Mouse (Mus musculus) kidney, postnatal 4 days (tissue): Measurements from ENCODE around the gene Nxnl1.

Experiments
- DNase-seq, 2 experiments: peaks; one replicate each; pipeline ENCODE4 v3.0.0; 2021; ENCODE audit warnings: mixed read lengths in 2 of 2

The Nxnl1 gene

GRCm38 (mm10) chr8:71513018-71513754, 53.2 kb downstream of the Nxnl1 start:
- DNase-seq: peak in 1 of 2 experiments; percentile 53

GRCm38 (mm10) chr8:71511644-71512043, 54.8 kb downstream of the Nxnl1 start, which contains the start of gene Plvap:
TSS of gene Plvap (minus strand) at chr8:71511752.
- peak; percentile 43 to 61 for DNase-seq
